Mouse (Mus musculus) kidney, adult 18-20 months (tissue): Measurements from ENCODE around the gene Casp7.

Experiments
- DNase-seq: peaks from one replicate; pipeline ENCODE4 v3.0.0; 2021

The Casp7 gene

GRCm38 (mm10) chr19:56425492-56425891 is 28.6 kb downstream of the Casp7 start:
- DNase-seq = peak; percentile 50

DNA sequence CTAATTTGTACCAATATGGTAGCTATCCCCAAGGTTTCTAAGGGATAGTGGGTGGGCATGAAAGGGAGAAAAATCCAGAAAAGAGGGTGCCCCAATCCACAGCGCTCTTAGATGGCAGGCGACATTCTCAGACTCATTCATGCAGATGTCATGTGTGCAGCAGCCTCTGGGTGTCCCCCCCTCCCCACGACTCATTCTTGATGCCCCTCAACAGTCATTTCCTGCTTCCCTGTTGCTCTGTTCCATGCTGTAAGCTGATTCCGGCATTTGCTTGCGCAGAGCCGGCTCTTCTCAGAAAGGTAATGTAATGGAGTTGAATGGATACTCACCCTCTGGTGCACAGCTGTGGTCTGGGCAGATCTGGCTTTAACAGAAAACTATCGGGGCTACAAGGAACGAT is 33.4 kb downstream of the Casp7 start:
- DNase-seq = no peak

DNA sequence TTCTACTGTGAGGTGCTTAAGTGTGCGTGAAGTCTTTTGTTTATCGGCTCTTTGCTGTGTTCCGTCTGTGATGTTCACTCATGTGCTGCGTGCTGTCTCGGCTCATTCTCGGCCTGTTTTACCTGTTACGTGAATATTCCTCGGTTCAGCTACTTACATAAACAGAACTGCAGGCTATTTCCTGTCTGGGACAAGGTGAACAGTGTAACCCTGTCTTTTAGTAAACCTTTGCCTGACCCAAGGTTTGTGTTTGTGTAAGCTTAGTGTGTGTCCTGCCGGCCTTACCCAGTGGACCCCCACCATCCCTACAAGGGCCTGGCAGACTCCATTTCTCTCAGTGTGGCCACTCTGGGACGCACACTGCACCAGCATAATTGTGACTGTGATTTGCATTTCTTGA is 35.8 kb downstream of the Casp7 start:
- no peak for DNase-seq

GRCm38 (mm10) chr19:56433581-56433980 is 36.7 kb downstream of the Casp7 start:
- DNase-seq = no peak

DNA sequence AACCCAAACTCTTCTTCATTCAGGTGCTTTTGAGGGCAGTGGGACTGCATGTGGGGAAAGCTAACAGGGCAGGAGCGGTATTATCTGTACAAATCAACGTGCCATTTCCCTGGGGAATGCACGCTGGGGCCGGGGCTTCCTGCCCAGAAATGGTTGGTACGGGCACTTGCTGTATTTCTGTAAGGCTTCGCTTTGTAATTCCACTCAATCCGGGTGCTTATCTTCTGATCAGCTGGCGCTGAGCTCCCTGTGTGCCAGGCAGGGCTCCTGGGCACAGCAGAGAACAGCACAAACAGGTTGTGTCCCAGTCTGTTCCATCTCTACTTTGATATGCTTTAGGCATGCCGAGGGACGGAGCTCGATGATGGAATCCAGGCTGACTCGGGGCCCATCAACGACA is 39.5 kb downstream of the Casp7 start:
- no peak for DNase-seq

- DNase-seq = no peak
Measured at GRCm38 (mm10) chr19:56438357-56439071, 41.6 kb downstream of the Casp7 start.

GRCm38 (mm10) chr19:56439072-56439434 is 42.1 kb downstream of the Casp7 start:
- DNase-seq = no peak

GRCm38 (mm10) chr19:56443445-56443844 is 46.5 kb downstream of the Casp7 start:
- DNase-seq = no peak

GRCm38 (mm10) chr19:56448784-56449183 is 51.9 kb downstream of the Casp7 start:
- DNase-seq = no peak

GRCm38 (mm10) chr19:56449537-56449936 is 52.6 kb downstream of the Casp7 start:
- DNase-seq = no peak

DNA sequence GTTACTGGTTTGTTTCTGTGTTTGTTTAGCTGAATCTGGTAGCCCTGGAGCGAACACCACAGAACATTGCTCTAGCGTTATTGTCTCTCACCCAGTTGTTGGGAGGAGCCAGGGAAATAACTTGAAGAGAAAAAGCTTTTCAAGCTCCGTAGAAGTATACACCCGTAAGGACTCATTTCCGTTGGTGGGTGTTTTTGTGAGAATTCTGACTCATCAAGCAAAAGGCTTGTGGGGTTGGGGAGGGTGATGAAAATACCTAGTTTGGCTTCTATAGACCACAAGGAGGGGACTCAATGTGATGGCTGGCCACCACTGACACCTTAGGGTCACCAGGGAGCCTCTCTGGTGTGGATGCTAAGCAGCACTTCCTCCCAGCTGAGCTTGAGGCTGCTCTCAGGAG is 54.0 kb downstream of the Casp7 start:
- DNase-seq = no peak

- DNase-seq = no peak
Measured at GRCm38 (mm10) chr19:56451867-56452266, 54.9 kb downstream of the Casp7 start.

DNA sequence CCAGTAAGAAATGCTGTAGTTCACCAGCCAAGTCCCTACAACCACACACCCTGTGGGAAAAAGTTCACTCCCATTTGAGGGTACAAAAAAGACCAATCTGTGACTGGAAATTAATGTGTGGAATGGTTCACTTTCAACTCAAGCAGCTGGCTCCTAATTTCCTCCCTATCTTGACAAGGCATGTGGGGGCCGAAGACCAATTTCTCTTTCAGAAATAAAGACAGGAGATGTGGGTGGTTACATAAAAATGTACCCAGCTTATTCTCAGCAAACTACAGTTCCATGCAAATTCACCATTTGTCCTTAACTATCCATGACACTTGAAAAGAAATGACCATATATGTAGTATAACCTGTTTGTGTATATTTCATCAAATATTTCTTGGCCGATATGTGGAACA is 55.5 kb downstream of the Casp7 start:
- DNase-seq = no peak

GRCm38 (mm10) chr19:56454862-56455261 is 57.9 kb downstream of the Casp7 start:
- no peak for DNase-seq

DNA sequence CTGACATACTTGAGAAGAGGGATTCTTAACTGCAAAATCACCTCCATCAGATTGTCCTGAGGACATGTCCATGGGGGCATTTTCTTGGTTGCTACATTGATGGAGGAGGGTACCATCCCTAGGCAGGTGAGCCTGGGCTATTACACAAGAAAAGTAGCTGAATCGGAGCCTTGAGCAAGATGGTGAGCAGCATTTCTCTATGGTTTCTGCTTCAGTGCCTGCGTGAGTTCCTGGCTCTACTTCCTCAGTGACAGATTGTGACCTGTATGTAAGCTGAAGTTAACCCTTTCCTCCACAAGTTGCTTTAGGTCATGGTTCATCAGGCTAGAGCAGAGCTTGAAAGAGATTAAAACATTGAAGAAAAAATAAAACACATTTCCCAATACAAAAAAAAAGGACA is 58.4 kb downstream of the Casp7 start:
- no peak for DNase-seq

DNA sequence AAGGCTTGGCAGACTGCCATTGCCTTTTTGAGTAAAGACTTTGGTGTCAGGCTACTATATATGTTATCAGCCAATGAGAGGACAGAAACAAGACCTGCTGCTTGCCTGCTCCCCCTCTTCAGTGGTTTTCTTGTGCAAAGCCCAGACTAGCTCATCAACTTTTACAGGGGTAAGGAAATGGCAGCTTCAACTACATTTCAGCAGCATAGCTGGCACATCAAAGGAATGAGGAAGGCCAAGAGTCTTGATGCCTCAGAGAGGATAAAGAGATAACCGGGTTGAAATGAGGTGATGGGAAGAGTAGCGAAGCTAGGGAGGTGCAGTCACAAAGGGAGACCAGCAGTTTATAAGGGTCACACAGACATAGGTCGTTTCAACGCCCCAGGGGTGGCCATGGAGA is 60.6 kb downstream of the Casp7 start:
- no peak for DNase-seq

DNA sequence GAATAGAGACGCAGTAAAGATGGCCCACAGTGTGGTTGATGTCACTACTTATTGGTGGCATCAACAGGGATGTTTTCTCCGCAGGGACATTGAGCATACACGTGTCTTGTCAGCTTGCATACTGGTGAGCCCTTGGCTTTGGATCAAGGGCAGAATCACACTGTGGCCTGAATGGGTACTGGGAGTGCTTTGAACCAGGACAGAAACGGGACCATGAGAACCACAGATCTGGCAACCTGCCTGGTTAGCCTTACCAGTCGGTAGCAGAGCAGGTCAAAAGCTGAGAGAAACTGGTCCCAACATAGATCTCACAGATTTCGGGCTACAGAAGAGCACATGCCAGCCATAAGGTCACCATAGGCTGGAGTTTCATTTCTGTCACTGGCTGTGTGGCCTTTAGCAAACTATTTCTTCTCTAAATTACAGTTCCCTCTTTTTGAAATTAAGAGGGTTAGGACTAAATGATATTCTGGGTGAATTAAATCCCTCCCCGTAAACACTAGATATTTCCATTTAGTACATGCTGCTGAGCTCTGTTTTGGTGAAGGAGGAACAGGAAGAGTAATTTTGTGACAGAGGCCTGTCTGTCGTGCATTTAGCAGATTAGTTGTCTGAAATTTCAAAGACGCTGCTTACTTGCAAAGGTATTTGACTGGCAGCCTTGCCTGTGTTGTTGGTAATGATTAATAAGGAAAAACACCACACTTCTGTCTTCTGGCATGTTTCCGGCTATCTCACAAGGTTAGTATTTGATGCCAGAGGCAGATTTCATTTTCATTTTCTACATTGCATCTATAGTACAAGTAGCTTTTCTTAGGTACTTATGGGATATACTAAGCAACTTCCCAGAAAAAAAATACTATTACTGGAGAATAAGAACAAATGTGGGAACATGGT is 62.5 kb downstream of the Casp7 start:
- peak; percentile 62 for DNase-seq

DNA sequence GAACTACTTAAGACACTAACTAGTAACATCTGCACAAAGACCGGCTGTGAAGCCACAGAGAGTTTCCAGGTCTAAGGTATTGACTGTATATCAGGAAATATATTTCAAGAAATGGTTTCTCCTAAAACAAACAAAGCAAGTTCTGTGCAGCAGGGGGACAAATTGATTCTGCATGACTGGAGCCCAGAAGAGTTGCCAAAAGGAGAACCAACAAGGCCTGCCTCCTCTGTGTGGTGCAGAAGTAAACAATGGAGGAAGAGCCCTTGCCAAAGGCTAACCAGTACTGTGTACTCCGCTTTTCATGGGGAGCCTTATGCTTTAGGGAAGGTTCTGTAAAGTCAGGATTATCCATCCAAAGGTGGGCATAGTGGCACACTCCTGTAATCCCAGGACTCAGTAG is 63.3 kb downstream of the Casp7 start:
- DNase-seq = peak; percentile 6

GRCm38 (mm10) chr19:56461522-56462101 is 64.7 kb downstream of the Casp7 start, which contains the start of gene Plekhs1:
Gene Plekhs1 (plus strand): TSS chr19:56461640.
- DNase-seq = peak; percentile 32

GRCm38 (mm10) chr19:56462786-56463185 is 65.9 kb downstream of the Casp7 start:
- DNase-seq = no peak

DNA sequence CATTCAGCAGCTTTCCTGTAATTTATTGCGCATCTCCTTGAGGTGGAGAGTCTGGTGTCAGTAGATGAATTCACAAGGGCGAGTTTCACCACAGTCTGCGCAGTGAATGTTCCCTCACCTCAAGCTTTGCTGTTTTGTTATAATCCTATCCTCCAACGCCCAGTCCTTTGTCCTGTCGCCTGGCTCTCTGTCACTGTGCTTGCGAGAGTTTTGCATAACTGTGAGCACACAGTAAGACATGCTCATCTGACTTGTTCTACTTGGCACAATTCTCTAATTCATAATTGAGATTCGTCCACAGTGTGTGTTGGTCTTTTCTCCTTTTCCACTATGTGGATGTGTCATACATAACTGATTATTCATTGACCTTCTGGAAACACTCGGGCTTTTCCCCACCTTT is 69.6 kb downstream of the Casp7 start:
- DNase-seq = no peak

- no peak for DNase-seq
Measured at GRCm38 (mm10) chr19:56470286-56471020, 73.5 kb downstream of the Casp7 start.

DNA sequence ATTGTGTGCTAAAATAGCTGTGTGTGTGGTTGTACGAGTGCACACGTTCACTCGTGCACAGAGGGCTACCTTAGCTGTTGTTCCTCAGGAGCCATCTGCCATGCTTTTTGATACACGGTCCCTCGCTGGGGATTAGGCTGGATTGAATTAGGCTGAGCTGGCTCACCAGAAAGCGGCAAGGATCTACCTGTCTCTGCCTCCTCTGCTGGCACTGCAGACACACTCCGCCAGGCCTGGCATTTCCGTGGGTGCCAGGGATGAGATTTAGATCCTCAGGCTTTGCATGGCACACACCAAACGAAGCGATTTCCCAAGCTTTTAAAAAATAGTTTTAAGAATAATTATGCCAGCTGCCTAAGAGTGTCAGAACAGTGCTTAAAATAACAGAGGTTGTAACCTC is 75.0 kb downstream of the Casp7 start:
- no peak for DNase-seq
